Mouse (Mus musculus) midbrain, postnatal 0 days (tissue): ENCODE measurements around the gene E130116L18Rik. TPM values are rescaled to one million over a fixed set of nuclear protein-coding genes. Genes with fewer than 3 reads are reported as not detected.
A peak's percentile ranks its signal among the peaks of the same experiment; 100 is the strongest.

ENCODE experiments used
- ATAC-seq: fragments of 200-750 bp; cut with Nextera tagmentation; 2 replicates; pipeline ENCODE4 v1.8.0; 2017; ENCODE audit warnings: moderate number of reproducible peaks, mild to moderate bottlenecking, moderate TSS enrichment, moderate library complexity; ENCODE audit not compliant: low FRiP score
- DNase-seq: peaks from one replicate; pipeline ENCODE4 v3.0.0-alpha.2; 2015; ENCODE audit warnings: low spot score
- H3K27ac ChIP-seq: fragments of 300-500 bp; sonication (generic); 2 replicates; pipeline ENCODE4 v1.5.1; 2014; ENCODE audit warnings: low read depth, mild to moderate bottlenecking, low read length, mixed read lengths
- H3K27me3 ChIP-seq: fragments of 300-500 bp; sonication (generic); 2 replicates; pipeline ENCODE4 v1.6.1; 2014; ENCODE audit warnings: low read length, control low read depth, mixed read lengths; ENCODE audit not compliant: insufficient read depth
- H3K36me3 ChIP-seq: fragments of 300-500 bp; sonication (generic); 2 replicates; pipeline ENCODE4 v1.6.1; 2014; ENCODE audit warnings: low read length, control low read depth, mixed read lengths; ENCODE audit not compliant: insufficient read depth
- H3K4me1 ChIP-seq: fragments of 300-500 bp; sonication (generic); 2 replicates; pipeline ENCODE4 v1.6.1; 2014; ENCODE audit warnings: mild to moderate bottlenecking, control low read depth, antibody characterized with exemption, low read length, mixed read lengths; ENCODE audit not compliant: insufficient read depth
- H3K4me2 ChIP-seq: fragments of 300-500 bp; sonication (generic); 2 replicates; pipeline ENCODE4 v1.6.1; 2014; ENCODE audit warnings: low read depth, mild to moderate bottlenecking, low read length, mixed read lengths; ENCODE audit not compliant: poor library complexity, severe bottlenecking
- H3K4me3 ChIP-seq: fragments of 300-500 bp; sonication (generic); 2 replicates; pipeline ENCODE4 v1.5.1; 2014; ENCODE audit warnings: low read depth, mild to moderate bottlenecking, low read length, moderate library complexity
- H3K9ac ChIP-seq: fragments of 300-500 bp; sonication (generic); replicated peaks from 2 replicates; pipeline ENCODE4 v1.6.1; 2014; ENCODE audit warnings: mild to moderate bottlenecking, low read length, moderate library complexity, mixed read lengths; ENCODE audit not compliant: poor library complexity, severe bottlenecking
- H3K9me3 ChIP-seq: fragments of 300-500 bp; sonication (generic); 2 replicates; pipeline ENCODE4 v1.6.1; 2016; ENCODE audit warnings: low read length, control low read depth
- CTCF ChIP-seq: IDR thresholded peaks from 2 replicates; pipeline ENCODE4 v1.5.1; 2016; ENCODE audit warnings: antibody characterized with exemption, mild to moderate bottlenecking
- WGBS: fragments of 180-500 bp; shearing (Covaris S2); extraction: QIAGEN DNeasy Blood & Tissue Kit; methylation state at CpG from one replicate; pipeline ENCODE4 v1.1.7; 2014; 5-methylcytosine and 5-hydroxymethylcytosine counted together
- polyA plus RNA-seq: library from polyadenylated mRNA; unstranded; fragments of >200 nt; fragmentation: Nextera tagmentation; extraction: Ambion mirVana; gene quantifications from 2 replicates; pipeline ENCODE4 v1.2.1, GENCODE M21; 2015
- total RNA-seq: library from RNA; depleted of rRNA; stranded (reverse); fragments of >200 nt; gene quantifications from 2 replicates; pipeline ENCODE4 v1.2.3, GENCODE M21; 2014; rRNA removed

E130116L18Rik gene
- not detected in 2 replicates for total RNA-seq
- 1.5 TPM in 1 of 2 replicates, not detected in the other for polyA plus RNA-seq

- H3K4me2 ChIP-seq = peak within 1 kb of the TSS; percentile 68
- H3K27me3 ChIP-seq = no peaks in the 10 kb centered on the region
- DNase-seq (peak; percentile 88), ATAC-seq (peak; percentile 99)
- peak within 1 kb of the TSS; percentile 77 for H3K27ac ChIP-seq
- 3% methylated on average over 65 of the region's 72 CpGs for WGBS
- TF ChIP-seq CTCF = peak; percentile 22
- peaks cover 8% of the 10 kb centered on the region for H3K4me1 ChIP-seq
- H3K9ac ChIP-seq = peak within 1 kb of the TSS; percentile 65
- H3K9me3 ChIP-seq = no peaks in the 10 kb centered on the region
- no peaks in the 10 kb centered on the region for H3K36me3 ChIP-seq
- peak within 1 kb of the TSS; percentile 51 for H3K4me3 ChIP-seq
Observed at GRCm38 (mm10) chr5:25222752-25223702, at the start of gene E130116L18Rik. Gene E130116L18Rik (minus strand): TSS chr5:25223153.

GRCm38 (mm10) chr5:25268258-25268888 is 45.4 kb upstream of the E130116L18Rik start:
- H3K36me3 ChIP-seq = peaks cover 46% of the 10 kb centered on the region
- no peak overlapping the region for H3K4me3 ChIP-seq
- H3K9ac ChIP-seq = no peak overlapping the region
- ATAC-seq (no peak), DNase-seq (no peak)
- TF ChIP-seq CTCF = no peak
- H3K4me1 ChIP-seq = no peaks in the 10 kb centered on the region
- no peaks in the 10 kb centered on the region for H3K27me3 ChIP-seq
- no peak overlapping the region for H3K27ac ChIP-seq
- no peaks in the 10 kb centered on the region for H3K9me3 ChIP-seq
- H3K4me2 ChIP-seq = no peak overlapping the region
- WGBS = 95% methylated on average over 4 of the region's 4 CpGs

DNA sequence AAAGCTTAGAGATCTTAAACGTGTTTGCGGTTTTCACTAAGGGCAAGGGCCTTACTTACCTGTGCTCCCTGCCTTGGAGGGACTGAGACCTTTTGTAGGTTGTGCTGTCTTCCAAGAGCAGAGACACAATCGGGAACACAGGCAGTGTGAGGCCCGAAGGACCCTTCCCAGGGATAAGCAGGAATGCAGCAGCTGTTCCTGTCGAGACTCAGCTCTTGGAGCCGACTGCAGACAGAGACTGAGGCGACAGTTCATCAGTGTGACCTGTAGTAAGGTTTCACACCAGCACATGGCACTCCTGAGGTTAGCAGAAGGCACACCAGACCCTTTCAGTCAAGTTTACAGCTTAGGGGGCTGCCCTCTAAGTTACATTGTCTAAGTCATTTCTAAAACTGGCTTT is 39.3 kb upstream of the E130116L18Rik start:
- ATAC-seq (no peak), DNase-seq (no peak)
- Histone ChIP-seq H3K27me3 (no peaks in the 10 kb centered on the region), H3K9ac (no peak overlapping the region), H3K4me2 (no peak overlapping the region), H3K27ac (no peak overlapping the region), H3K9me3 (no peaks in the 10 kb centered on the region), H3K4me1 (no peaks in the 10 kb centered on the region), H3K4me3 (no peak overlapping the region), H3K36me3 (peaks cover 64% of the 10 kb centered on the region)
- TF ChIP-seq CTCF = no peak
- WGBS = 86% methylated on average over 7 of the region's 7 CpGs

DNA sequence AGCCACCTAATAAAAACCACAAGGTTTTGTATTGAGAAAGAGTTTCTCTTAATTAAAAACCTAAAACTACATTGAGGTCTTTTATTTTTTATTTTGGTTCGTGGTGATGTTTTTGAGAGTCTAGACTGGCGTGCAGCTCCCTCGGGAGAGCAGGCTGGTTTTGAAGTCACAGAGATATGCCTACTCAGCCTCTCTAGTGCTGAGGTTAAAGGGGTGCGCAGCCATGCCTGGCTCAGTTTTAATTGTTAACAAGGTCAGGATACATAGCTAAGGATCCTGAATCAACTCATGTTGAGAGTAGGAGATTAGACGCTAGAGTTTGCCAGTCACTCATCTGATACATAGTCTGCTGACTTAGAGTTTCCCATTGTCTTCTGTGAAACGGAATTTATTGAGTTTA is 38.5 kb upstream of the E130116L18Rik start:
- H3K4me2 ChIP-seq = no peak overlapping the region
- 88% methylated on average over 6 of the region's 6 CpGs for WGBS
- no peaks in the 10 kb centered on the region for H3K9me3 ChIP-seq
- H3K27ac ChIP-seq = no peak overlapping the region
- DNase-seq = no peak
- H3K27me3 ChIP-seq = no peaks in the 10 kb centered on the region
- H3K4me3 ChIP-seq = no peak overlapping the region
- peaks cover 58% of the 10 kb centered on the region for H3K36me3 ChIP-seq
- no peak overlapping the region for H3K9ac ChIP-seq
- TF ChIP-seq CTCF = no peak
- H3K4me1 ChIP-seq = no peaks in the 10 kb centered on the region
- no peak for ATAC-seq

DNA sequence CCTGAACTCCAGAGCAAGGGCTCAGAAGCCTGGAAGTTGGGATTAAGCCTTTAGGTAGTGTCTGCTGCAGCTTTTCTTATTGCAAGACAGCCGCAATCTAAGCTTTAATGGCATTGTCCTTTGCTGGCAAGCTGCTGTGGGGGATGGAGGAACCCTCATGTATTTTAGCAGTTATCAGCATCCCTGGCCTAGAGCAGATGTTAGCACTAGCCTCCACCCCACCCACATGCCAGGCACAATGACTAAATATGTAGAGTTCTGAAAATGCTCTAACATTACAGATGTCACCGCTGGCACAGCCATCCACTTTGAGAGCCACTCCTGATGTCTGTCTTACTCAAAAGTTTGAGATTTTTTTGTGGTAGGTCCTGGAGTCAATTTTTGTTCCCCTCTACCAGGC is 33.7 kb upstream of the E130116L18Rik start:
- Histone ChIP-seq H3K27ac (no peak overlapping the region), H3K4me2 (no peak overlapping the region), H3K4me1 (no peaks in the 10 kb centered on the region), H3K36me3 (peaks cover 57% of the 10 kb centered on the region), H3K27me3 (no peaks in the 10 kb centered on the region), H3K9me3 (no peaks in the 10 kb centered on the region), H3K4me3 (no peak overlapping the region), H3K9ac (no peak overlapping the region)
- no peak for DNase-seq
- TF ChIP-seq CTCF = no peak
- WGBS = 77% methylated on average over 2 of the region's 2 CpGs
- no peak for ATAC-seq

GRCm38 (mm10) chr5:25254491-25254890 is 31.5 kb upstream of the E130116L18Rik start:
- H3K27me3 ChIP-seq = no peaks in the 10 kb centered on the region
- H3K9me3 ChIP-seq = no peaks in the 10 kb centered on the region
- TF ChIP-seq CTCF = no peak
- H3K9ac ChIP-seq = no peak overlapping the region
- ATAC-seq (no peak), DNase-seq (no peak)
- H3K27ac ChIP-seq = no peak overlapping the region
- WGBS = 95% methylated on average over 4 of the region's 4 CpGs
- H3K4me1 ChIP-seq = no peaks in the 10 kb centered on the region
- no peak overlapping the region for H3K4me3 ChIP-seq
- no peak overlapping the region for H3K4me2 ChIP-seq
- peaks cover 64% of the 10 kb centered on the region for H3K36me3 ChIP-seq
